Mouse (Mus musculus) ES-Bruce4 (cell line): ENCODE results near the gene Taar6.

Source experiments
- CTCF ChIP-seq: IDR thresholded peaks from one replicate; pipeline ENCODE4 v1.8.1; 2011; ENCODE audit warnings: low read depth, low read length
- EP300 ChIP-seq: IDR thresholded peaks from 2 replicates; pipeline ENCODE4 v1.6.1; 2011; ENCODE audit warnings: low read depth, low read length; ENCODE audit not compliant: insufficient read depth
- POLR2A ChIP-seq: IDR thresholded peaks from one replicate; pipeline ENCODE4 v1.8.1; 2011; ENCODE audit warnings: low read length; ENCODE audit not compliant: insufficient read depth

- TF ChIP-seq CTCF (no peak), POLR2A (no peak), EP300 (no peak)
Observed at GRCm38 (mm10) chr10:23951714-23952113, 33.7 kb downstream of the Taar6 start.
